Mouse (Mus musculus): ENCODE measurements at regions not wholly inside any gene's neighbourhood (a gene's known extent, or its start where the extent isn't known, plus 50 kb on each side); places are given as distances from the start of the nearest gene placed in this dataset.

DNA sequence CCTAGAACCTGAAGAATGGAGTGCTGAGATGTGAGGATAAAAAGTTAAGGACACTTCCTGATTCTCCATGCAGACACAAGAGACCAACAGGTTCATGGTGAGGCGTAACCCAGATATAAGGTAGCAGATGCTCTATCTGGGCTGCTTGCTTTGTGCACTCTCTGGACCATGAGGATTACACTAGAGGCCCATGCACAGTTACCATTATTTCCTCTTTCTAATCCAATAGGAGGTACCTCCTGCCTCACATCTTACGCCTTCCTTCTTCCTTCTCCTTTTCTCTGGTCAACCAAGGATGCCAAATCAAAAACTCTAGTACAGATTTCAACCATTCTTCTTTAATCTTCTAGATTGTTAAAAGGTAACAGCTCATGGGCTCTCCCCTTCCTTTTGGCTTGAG, 169.1 kb upstream of the Bcl6 start:
- 0 out of 2 replicates have a peak, but pooled peaks have one; percentile 36 for ATAC-seq (replicated peaks; ENCODE audit: low read depth, poor library complexity, severe bottlenecking)

- ATAC-seq (replicated peaks; ENCODE audit: low read depth, poor library complexity, severe bottlenecking): no peak
Measured at GRCm38 (mm10) chr16:24156729-24157430, 168.2 kb upstream of the Bcl6 start.

DNA sequence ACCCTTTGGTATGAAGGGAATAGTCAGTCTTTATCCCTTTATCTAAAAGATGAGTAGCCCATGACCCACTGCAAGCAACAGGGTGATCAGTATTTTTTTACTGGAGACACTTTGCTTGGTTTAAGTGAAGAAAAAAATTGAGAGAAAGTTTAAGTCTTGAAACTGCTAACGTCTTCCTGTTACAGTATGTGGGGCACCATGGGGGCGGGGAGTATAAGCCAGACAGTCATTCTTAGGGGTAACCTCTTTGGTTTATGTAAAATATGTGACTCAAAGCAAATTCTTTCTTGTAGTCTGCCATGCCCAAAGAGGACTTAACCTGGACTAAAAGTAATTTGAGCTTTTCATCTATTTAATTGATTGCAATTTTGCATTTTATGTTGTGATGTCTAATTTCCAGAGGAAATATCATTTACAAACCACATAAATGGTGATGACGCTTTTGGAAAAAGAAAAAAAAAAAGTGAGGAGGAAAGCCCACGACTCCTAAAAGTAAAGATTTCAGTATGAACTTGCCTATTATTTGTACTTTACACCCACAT, 166.2 kb upstream of the Bcl6 start:
- no peak for ATAC-seq (replicated peaks; ENCODE audit: low read depth, poor library complexity, severe bottlenecking)

DNA sequence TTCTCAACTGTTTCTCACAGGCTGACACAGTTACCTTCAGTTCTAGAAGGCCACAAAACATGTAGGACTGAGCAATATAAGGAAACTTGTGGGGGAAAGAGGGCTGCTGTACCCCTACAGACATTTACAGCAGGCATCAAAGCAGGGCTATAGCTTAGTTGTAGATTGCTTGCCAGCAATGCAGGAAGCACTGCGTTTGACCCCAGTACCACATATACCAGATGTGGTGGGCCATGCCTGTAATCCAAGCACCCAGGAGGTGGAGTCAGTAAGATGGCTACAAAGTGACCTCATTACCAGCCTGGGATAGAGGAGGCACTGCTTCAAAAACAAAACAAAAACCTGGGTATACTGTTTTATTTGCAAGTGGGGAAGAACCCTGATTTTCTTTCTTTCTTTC, 165.3 kb upstream of the Bcl6 start:
- ATAC-seq (replicated peaks; ENCODE audit: low read depth, poor library complexity, severe bottlenecking): 0 out of 2 replicates have a peak, but pooled peaks have one; percentile 13

DNA sequence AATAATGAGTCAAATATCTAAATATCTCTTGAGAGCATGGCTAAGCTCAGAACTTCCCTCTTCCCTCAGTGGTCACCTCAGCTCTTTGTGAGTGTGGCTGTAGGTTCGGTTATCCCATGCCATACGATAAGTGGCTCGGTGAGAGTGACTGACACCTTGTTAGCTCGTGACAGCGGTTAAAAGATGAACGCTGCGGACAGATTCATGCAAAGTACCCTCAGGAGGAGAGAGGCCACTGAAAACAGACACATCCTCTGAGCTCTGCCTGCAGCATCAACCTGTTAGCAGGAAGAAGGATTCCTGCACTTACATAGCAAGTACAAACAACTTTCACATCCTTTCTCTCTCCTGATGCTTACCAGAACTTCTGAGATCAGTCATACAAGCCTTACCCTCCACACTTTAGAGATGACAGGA, 163.2 kb upstream of the Bcl6 start:
- ATAC-seq (replicated peaks; ENCODE audit: low read depth, poor library complexity, severe bottlenecking): no peak

DNA sequence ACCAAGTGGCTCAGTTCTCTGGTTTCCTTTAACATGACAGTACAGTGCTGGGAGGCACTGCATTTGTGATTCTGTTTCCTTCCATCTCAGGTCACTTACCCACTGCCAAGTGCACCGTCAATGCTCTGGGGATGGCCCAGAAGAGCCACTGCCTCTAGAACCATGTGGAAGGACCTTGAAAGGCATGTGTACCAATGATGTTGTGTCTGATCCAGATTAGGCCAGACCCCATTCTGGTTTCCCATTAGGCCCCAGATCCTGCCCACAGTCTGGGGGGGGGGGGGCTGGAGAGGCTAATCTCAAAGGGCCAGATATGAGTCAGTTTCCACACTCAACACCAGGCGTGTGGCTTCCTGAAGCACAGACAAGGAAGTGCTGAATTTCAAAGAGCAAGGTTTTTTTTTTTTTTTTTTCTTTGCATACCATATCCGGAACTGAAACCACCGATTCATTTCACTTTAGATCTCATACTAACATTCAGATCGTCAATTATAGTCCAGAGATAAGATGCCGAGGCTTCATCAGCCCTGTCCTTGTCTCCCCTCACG, 162.6 kb upstream of the Bcl6 start:
- peak; percentile 89 for ATAC-seq (replicated peaks; ENCODE audit: low read depth, poor library complexity, severe bottlenecking)

DNA sequence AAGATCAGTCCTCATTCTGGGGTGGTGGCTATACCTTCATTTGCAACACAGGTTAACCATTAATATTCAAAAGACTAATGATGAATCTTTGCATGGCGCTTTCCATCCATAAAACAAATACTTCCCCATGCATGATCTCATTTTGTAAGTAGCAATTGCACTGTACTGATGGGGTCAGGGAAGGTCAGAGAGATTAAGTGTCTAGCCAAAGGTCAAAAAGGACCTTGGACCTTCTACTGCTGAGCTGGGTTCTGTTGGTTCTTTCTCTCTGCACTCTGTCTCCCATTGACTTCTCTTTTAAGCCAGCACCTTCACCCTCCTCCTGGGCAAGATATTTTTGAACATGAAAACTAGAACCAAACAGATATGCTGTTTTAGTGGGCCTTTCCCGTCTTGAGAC, 161.9 kb upstream of the Bcl6 start:
- ATAC-seq (replicated peaks; ENCODE audit: low read depth, poor library complexity, severe bottlenecking): no peak

DNA sequence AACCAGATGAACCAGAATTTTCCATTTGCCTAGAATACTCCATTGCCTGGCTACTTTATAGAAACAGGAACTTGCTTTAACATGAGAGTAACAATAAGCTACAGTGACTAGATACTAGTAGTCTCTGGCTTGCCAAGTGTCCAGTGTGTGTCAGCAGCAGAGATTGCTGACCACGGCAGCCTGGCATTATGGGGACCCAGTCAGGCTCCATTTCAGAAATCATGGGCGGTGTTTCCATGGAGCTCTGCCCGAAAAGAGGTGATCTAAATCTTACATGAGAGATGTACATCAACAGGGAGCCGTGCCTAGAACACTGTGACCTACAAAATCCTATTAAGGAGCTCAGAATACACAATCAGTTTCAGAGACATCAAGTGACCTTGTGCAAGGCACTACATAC, 160.8 kb upstream of the Bcl6 start:
- no peak for ATAC-seq (replicated peaks; ENCODE audit: low read depth, poor library complexity, severe bottlenecking)

DNA sequence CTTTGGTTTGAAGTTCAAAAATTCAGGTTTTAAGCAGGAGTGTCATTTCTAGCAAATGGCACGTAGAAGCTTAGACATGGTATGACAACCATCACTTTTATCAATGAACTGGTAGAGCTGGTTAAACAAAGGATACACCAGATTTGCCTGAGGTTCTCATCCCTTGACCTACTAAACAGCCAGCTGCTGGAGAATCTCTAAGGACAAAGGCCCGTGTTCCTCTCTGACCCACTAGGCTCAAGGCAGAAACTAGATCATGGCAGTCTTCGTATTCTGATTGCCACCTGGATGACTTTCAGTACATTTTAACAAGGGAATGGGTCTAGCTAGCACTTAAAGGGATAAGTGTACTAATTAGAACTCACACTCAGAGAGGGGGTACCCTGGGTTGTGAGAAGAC, 155.2 kb upstream of the Bcl6 start:
- ATAC-seq (replicated peaks; ENCODE audit: low read depth, poor library complexity, severe bottlenecking): no peak

GRCm38 (mm10) chr16:24142915-24143541, 154.4 kb upstream of the Bcl6 start:
- no peak for ATAC-seq (replicated peaks; ENCODE audit: low read depth, poor library complexity, severe bottlenecking)

DNA sequence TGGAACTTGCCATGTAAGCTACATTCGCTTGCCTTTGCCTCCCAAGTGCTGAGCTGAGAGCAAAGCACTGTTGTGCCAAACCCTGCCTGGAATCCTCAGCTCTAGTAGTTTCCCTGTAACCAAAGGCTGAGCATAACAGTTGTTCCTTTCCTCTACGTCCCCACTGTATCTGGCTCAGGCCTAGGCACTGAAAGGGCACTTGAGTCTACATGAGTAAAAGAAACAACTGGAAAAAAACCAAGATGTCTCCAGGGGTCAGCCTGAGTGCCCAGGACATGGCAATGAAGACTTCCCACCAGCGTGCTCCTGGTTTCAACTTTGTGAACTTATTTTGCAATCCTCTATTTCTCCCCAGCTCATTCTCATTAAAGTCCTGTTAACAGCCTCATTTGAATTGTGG, 150.5 kb upstream of the Bcl6 start:
- no peak for ATAC-seq (replicated peaks; ENCODE audit: low read depth, poor library complexity, severe bottlenecking)

GRCm38 (mm10) chr16:24137266-24138033, 148.8 kb upstream of the Bcl6 start:
- no peak for ATAC-seq (replicated peaks; ENCODE audit: low read depth, poor library complexity, severe bottlenecking)

- ATAC-seq (replicated peaks; ENCODE audit: low read depth, poor library complexity, severe bottlenecking): peak; percentile 92
Measured at GRCm38 (mm10) chr16:24136483-24137148, 148.0 kb upstream of the Bcl6 start.

DNA sequence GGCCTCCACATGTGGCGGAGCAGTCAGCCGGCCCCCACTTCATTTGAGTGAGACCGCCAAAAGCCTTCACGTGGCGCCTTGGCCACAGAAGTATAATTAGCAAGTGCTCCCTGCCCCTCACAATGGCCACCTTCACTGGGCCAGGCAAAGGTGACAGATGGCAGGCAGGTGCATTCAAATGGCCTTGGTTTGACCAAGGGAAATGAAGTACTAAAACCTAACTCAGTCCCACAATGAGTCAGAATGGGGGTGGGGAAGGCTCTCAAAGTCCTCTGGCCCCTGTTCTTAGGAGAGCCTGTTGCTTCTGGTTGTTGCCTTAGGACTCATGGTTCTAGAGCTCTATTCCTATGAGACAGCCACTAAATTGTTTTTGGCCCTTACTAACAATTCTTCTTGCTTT, 147.2 kb upstream of the Bcl6 start:
- no peak for ATAC-seq (replicated peaks; ENCODE audit: low read depth, poor library complexity, severe bottlenecking)

- ATAC-seq (replicated peaks; ENCODE audit: low read depth, poor library complexity, severe bottlenecking): no peak
Measured at GRCm38 (mm10) chr16:24135351-24135750, 146.7 kb upstream of the Bcl6 start.

GRCm38 (mm10) chr16:24134486-24135050, 145.9 kb upstream of the Bcl6 start:
- no peak for ATAC-seq (replicated peaks; ENCODE audit: low read depth, poor library complexity, severe bottlenecking)

DNA sequence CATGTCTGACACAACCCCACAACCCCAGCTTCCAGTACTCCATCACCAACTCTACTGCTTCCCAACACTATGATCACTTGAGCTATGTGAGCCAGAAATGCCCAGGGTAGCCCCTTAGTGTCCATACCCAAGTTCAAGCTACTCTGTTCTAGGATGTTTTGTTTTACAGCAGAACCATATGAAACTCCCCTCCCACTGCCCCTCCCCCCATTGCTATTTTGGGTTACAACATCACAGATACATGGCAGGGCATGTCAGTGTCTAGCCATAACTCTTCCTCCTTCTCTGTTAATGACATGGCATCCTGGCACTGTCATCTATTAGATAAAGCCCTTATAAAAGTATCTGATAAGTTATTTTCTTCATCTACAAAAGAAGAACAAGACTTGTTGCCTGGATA, 142.0 kb upstream of the Bcl6 start:
- ATAC-seq (replicated peaks; ENCODE audit: low read depth, poor library complexity, severe bottlenecking): no peak

GRCm38 (mm10) chr16:24129701-24130100, 141.0 kb upstream of the Bcl6 start:
- no peak for ATAC-seq (replicated peaks; ENCODE audit: low read depth, poor library complexity, severe bottlenecking)

GRCm38 (mm10) chr16:24128566-24128965, 139.9 kb upstream of the Bcl6 start:
- ATAC-seq (replicated peaks; ENCODE audit: low read depth, poor library complexity, severe bottlenecking): no peak

GRCm38 (mm10) chr16:24124766-24125165, 136.1 kb upstream of the Bcl6 start:
- no peak for ATAC-seq (replicated peaks; ENCODE audit: low read depth, poor library complexity, severe bottlenecking)

Measured in common myeloid progenitor, adult 5-6 weeks (primary cell).